Mouse (Mus musculus) embryo, embryonic 11 days (tissue): ENCODE results near the gene Pms2.

ENCODE experiments used
- DNase-seq: peaks from one replicate; pipeline ENCODE4 v3.0.0-alpha.2; 2015

The Pms2 gene

DNA sequence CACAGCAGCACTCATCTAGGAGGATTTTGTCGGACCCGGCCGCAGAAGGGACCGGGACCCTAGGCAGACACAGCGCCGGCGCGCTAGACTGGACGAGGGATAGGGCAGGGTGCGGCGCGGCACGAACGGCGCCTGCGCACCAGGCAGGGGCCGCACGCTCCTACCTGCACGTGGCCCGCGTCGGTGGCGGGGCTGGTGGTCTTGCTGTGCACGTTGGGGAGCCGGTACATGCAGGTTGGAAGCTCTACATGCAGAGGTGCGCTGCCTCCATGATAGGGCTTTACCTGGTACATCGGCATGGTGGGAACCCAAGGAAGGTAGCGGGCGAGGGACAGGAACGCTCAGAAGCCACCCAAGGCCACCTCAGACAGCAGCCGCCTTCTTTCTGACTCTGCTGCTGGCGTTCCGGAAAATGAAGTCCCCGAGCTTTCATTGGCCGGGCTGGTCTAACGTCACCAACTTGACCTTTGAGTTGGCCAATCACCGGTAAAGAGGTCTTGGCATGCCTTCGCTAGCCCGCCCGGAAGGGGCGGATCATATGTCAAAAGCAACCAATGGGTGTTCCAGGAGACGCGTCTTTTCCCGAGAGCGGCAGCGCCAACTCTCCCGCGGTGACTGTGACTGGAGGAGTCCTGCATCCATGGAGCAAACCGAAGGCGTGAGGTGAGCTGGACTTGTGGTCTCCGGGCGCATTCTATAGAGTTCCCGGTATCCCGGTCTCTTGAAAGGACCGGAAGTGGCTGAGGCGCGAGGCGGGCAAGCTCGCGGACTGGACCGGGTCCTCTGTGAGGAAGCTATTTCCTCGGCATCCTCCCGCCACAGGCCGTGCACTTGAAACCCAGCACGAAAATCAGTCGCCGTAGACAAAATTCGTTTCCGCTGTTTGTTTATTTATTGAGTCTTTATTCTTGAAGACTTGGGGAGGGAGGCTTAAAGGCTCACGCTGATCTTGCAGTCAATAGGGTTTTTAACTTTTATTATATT is at the start of gene Pms2, which contains the start of gene Aimp2:
TSS of gene Pms2 (plus strand) at position 548 of the 984 bp plus-strand sequence.
TSS of gene Aimp2 (minus strand) at position 431 of the 984 bp plus-strand sequence.
- DNase-seq, result peak; percentile 99

DNA sequence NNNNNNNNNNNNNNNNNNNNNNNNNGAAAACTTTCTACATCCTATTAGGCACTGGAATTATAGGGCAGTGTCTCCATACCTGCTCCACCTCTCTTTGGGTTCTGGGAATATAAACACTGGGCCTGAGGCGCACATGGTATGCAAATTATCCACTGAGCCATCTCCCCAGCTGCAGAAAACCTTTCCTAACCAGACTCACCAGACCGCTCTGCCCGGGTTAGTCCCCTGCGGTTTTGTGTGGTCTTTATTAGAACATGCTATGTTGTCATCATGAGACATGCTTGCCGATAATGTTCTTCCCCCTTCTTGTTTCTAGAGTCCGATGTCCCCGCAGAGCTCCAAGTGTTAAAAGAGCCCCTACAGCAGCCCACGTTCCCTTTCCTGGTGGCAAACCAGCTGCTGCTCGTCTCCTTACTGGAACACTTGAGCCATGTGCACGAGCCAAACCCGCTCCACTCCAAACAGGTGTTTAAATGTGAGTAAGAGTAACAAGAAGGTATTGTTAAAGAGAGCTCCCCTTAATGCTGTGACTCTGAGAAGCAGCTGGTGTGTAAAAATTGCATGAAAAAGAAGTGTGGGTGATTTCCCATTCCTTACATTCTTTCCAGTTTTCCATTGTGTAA is 38.1 kb upstream of the Pms2 start:
- no peak for DNase-seq

GRCm38 (mm10) chr5:143874571-143874970 is 35.2 kb upstream of the Pms2 start:
- no peak for DNase-seq

- DNase-seq, result no peak
Observed at GRCm38 (mm10) chr5:143885274-143885673, 24.5 kb upstream of the Pms2 start.

GRCm38 (mm10) chr5:143890741-143891140 is 19.0 kb upstream of the Pms2 start:
- no peak for DNase-seq

DNA sequence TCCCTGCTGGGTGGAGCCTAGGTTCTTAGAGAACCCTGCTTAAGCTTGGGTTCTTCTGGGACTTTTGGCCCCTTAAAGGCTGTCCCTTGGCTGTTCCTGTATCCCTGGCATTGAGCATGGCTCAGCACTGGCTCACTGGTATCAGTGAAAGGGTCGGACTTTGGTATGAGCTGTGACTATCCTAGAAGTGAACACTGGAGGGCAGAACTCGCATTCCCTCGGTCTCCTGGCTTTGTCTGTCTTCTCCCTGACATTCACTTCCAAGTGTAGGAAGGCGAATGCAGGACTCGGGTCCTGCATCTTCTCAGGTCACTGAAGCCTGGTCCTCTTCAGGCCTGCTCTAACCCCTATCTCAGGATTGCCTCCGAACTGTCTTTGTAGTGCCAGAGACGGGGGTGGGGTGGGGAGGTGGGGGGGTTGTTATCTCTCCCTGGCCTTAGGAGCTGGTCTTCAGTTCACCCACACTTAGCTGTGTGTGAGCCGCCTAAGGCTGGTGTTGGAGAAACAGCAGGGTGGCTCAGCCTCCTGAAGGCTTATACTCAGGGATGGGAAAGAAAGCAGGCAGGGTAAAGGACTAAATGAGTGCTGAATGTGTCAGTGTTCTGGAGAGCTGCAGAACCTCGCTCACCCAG is 17.4 kb upstream of the Pms2 start:
- DNase-seq, result no peak

DNA sequence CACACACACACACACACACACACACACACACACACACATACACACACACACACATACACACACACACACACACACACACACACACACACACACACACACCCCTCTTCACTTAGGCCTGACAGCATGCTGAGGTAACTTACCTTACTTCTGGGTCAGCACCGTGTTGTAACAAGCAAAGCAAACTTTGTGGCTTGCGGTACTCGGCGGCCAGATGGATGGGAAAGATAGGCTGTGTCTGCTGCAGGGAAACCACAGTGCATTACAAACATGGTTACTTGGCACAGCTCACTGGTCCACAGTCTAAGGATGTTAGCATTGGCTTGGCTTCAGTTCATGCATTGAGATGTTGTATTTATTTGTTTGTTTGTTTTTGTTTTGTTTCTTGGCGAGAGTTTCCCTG is 16.4 kb upstream of the Pms2 start:
- DNase-seq, result no peak

- no peak for DNase-seq
Observed at GRCm38 (mm10) chr5:143897635-143898330, 12.0 kb upstream of the Pms2 start, which contains the start of gene Ankrd61. Gene Ankrd61 (minus strand): TSS chr5:143897685.

DNA sequence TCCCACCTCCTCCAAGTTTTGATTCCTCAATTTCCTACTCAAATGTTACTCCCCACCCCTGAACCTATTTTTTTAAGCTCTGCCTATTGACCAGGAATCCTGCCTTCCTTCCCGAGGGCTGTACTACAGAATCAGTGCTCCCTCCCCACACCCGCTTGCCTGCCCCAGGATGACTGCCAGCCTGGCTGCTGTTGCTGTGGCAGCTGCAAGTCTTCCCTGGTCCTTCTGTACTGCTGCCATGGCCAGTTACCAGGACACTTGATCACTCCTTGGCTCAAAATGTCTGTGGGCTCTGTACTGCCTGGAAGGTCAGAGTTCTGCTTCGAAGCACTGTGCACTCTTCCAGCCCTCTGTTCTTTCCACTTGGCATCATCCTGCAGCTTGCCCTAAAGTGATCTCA is 7.7 kb upstream of the Pms2 start:
- DNase-seq, result no peak

GRCm38 (mm10) chr5:143903813-143904212 is 6.0 kb upstream of the Pms2 start:
- no peak for DNase-seq

DNA sequence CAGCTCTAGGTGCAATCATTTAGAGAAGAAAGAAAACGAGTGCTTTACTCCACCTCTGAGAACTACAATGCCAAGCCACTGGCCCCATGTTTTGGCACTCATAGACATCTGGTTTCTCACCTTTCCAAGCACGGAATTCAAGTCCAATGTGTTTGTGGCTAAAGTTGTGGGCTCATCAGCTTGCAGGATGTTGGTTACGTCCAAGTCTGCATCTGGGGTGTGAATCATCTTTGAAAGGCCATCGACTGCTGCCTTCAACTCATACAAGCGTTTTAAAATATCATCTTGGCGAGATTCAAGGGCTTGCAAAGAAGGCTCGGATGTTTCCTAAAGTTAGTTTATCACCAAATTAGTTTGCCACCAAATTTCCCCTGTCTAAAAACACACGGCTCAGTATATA is 3.3 kb upstream of the Pms2 start:
- no peak for DNase-seq

- DNase-seq, result peak; percentile 9
Observed at GRCm38 (mm10) chr5:143908926-143909325, 838 bp upstream of the Pms2 start.

GRCm38 (mm10) chr5:143916221-143916620 is 6.5 kb downstream of the Pms2 start:
- DNase-seq, result no peak

DNA sequence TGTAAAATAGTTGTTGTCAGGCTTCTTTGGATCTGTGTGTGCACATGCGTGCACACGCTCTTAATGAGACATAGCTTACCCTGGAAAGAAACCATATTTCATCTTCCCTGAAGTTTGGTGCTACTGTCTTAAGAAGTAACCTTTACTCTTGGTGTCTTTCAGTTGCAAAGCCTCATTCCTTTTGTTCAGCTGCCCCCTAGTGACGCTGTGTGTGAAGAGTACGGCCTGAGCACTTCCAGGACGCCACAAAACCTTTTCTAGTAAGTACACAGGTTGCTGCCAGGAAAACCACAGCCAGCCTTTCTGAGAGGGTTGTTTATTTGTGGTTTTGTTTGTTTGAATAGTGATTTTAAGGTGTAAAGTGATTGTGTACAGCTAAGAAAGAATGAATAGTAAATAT is 7.7 kb downstream of the Pms2 start:
- DNase-seq, result peak; percentile 46

DNA sequence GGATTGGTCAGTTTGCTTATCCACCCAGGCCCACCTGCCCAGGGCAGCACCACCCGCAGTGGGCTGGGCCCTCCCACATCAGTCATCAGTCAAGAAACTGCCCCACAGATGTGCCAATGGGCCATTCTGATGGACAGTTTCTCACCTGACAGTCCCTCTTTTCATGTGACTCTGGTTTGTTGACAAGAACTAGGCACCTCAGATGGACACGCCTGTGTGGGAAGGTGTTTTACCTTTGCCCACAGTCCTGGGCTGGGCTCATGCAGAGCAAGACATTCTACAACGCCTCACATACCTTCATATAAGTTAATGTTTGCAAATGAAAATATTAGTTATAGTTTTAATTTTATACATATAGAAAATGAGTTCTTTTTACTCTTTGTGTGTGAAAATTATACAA is 8.4 kb downstream of the Pms2 start:
- DNase-seq, result no peak

DNA sequence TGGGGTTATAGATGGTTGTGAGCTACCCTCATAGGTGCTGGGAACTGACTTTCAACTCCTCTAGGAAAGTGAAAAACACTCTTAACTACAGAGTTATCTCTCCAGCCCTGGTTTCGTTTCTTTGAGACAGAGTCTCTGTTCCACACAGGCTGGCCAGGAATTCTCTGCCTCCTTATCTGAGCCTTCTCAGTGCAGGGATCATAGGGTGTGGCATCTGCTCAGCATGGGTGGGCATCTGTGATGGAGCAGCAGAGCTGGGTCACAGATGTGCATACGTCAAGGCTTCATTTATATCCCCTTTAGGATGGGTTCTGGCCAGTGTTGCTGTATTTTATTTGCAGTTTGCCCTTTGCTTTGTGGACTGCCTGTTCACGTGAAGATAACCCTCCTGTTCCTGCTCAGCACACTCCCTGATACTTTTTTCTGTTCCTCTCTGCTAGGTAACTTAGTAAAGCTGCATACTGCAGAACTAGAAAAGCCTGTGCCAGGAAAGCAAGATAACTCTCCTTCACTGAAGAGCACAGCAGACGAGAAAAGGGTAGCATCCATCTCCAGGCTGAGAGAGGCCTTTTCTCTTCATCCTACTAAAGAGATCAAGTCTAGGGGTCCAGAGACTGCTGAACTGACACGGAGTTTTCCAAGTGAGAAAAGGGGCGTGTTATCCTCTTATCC is 15.2 kb downstream of the Pms2 start:
- DNase-seq, result no peak

- no peak for DNase-seq
Observed at GRCm38 (mm10) chr5:143927875-143928274, 18.1 kb downstream of the Pms2 start, which contains the start of gene Gm42421. Gene Gm42421 (plus strand): TSS chr5:143928175.

- DNase-seq, result no peak
Observed at GRCm38 (mm10) chr5:143929291-143929690, 19.5 kb downstream of the Pms2 start.

DNA sequence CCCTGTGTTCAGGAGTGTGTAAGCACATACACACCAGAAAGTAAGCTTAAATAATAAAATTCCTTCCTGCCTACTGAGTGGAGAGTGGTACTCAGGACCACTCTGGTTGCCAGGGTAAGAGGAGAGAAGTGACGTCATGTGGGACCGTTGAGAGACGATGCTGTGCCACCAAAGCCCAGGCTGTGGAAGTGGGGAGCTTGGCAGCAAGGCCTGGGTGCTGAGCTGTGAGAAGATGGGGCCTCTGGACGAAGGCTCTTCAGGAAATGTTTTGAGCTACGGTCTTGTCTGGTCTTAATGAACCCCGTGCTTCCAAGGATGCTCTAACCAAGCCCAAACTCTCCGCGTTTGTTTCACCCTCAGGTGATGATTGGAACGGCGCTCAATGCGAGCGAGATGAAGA is 20.9 kb downstream of the Pms2 start:
- no peak for DNase-seq

- DNase-seq, result no peak
Observed at GRCm38 (mm10) chr5:143931863-143932580, 22.3 kb downstream of the Pms2 start.

DNA sequence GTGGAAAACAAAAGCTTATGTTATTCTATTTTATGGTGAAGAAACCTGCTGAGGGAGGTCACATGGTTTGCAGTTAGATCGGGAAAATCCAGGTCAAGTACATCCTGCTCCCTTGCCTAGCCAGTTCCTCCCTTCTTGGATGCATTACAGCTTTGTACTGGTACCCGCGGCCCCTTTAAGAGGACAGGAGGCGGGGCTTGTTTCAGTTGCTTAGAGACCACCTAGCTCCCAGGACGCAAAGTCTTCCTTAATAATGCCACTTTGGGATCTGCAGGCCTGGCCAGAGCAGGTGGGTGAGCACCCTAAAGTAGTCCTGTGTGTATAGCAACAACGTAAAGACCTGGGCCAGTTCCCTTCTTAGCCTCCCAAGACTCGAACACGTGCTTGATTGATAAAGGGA is 23.1 kb downstream of the Pms2 start, which contains the start of gene Rsph10b:
TSS of gene Rsph10b (plus strand) at position 205 of the 400 bp plus-strand sequence.
- DNase-seq, result peak; percentile 41
